Mouse (Mus musculus): Measurements from ENCODE around the gene Atad2b. TPM values are rescaled to one million over a fixed set of nuclear protein-coding genes. Genes with fewer than 3 reads are reported as not detected.
A peak's percentile ranks its signal among the peaks of the same experiment; 100 is the strongest.
"Not testable (repeated sequence)": the region's sequence is repeated elsewhere in the genome, so short reads cannot be mapped to it uniquely, and the experiment has no call there.

The Atad2b gene
- polyA plus RNA-seq (2012; rRNA removed), result 6.9 and 9.4 TPM in 2 replicates

- peak; percentile 28 for DNase-seq (ENCODE audit: low read depth)
These were observed at the start of gene Atad2b for GRCm38 (mm10) chr12:4916994-4917804. TSS of gene Atad2b (plus strand) at chr12:4917353.

GRCm38 (mm10) chr12:4868924-4869323, 48.2 kb upstream of the Atad2b start:
- DNase-seq (ENCODE audit: low read depth), result no peak

GRCm38 (mm10) chr12:4871260-4871659, 45.9 kb upstream of the Atad2b start:
- no peak for DNase-seq (ENCODE audit: low read depth)

- no peak for DNase-seq (ENCODE audit: low read depth)
These were observed 44.9 kb upstream of the Atad2b start for GRCm38 (mm10) chr12:4872273-4872672.

GRCm38 (mm10) chr12:4872983-4873477, 44.1 kb upstream of the Atad2b start:
- no peak for DNase-seq (ENCODE audit: low read depth)

- no peak for DNase-seq (ENCODE audit: low read depth)
These were observed 43.6 kb upstream of the Atad2b start for GRCm38 (mm10) chr12:4873531-4873930.

- no peak for DNase-seq (ENCODE audit: low read depth)
These were observed 42.8 kb upstream of the Atad2b start, which contains the start of gene Mfsd2b for GRCm38 (mm10) chr12:4874161-4874927. TSS of gene Mfsd2b (minus strand) at chr12:4874359.

- DNase-seq (ENCODE audit: low read depth), result no peak
These were observed 41.5 kb upstream of the Atad2b start for GRCm38 (mm10) chr12:4875623-4876022.

GRCm38 (mm10) chr12:4878296-4878783, 38.8 kb upstream of the Atad2b start:
- no peak for DNase-seq (ENCODE audit: low read depth)

GRCm38 (mm10) chr12:4879048-4879447, 38.1 kb upstream of the Atad2b start:
- no peak for DNase-seq (ENCODE audit: low read depth)

GRCm38 (mm10) chr12:4882086-4882485, 35.1 kb upstream of the Atad2b start:
- DNase-seq (ENCODE audit: low read depth), result no peak

- DNase-seq (ENCODE audit: low read depth), result no peak
These were observed 32.1 kb upstream of the Atad2b start for GRCm38 (mm10) chr12:4885062-4885461.

GRCm38 (mm10) chr12:4886581-4886980, 30.6 kb upstream of the Atad2b start:
- DNase-seq (ENCODE audit: low read depth), result not testable (repeated sequence)

GRCm38 (mm10) chr12:4888739-4889138, 28.4 kb upstream of the Atad2b start:
- no peak for DNase-seq (ENCODE audit: low read depth)

- DNase-seq (ENCODE audit: low read depth), result no peak
These were observed 27.9 kb upstream of the Atad2b start for GRCm38 (mm10) chr12:4889251-4889650.

GRCm38 (mm10) chr12:4889891-4890290, 27.3 kb upstream of the Atad2b start:
- DNase-seq (ENCODE audit: low read depth), result no peak

- no peak for DNase-seq (ENCODE audit: low read depth)
These were observed 19.1 kb upstream of the Atad2b start for GRCm38 (mm10) chr12:4898024-4898423.

GRCm38 (mm10) chr12:4905946-4906345, 11.2 kb upstream of the Atad2b start:
- no peak for DNase-seq (ENCODE audit: low read depth)

- no peak for DNase-seq (ENCODE audit: low read depth)
These were observed 10.7 kb upstream of the Atad2b start for GRCm38 (mm10) chr12:4906476-4906875.

- peak; percentile 38 for DNase-seq (ENCODE audit: low read depth)
These were observed 9.9 kb upstream of the Atad2b start, which contains the start of gene Ubxn2a for GRCm38 (mm10) chr12:4906951-4907906. TSS of gene Ubxn2a (minus strand) at chr12:4907705.

GRCm38 (mm10) chr12:4908391-4908790, 8.8 kb upstream of the Atad2b start:
- no peak for DNase-seq (ENCODE audit: low read depth)

Data from gonadal fat pad, adult 2 months (tissue).